Mouse (Mus musculus) erythroblast, embryonic 14.5 days (primary cell): Measurements from ENCODE around the gene Dlx4.

Experiments
- GATA1 ChIP-seq: IDR thresholded peaks from 2 replicates; pipeline ENCODE4 v1.6.1; 2012; ENCODE audit warnings: low read length, inconsistent platforms, mixed read lengths
- TAL1 ChIP-seq: IDR thresholded peaks from 3 replicates; pipeline ENCODE4 v1.6.1; 2012; ENCODE audit warnings: low read length, inconsistent platforms, mixed read lengths

- TF ChIP-seq TAL1 (no peak), GATA1 (no peak)
Measured at GRCm38 (mm10) chr11:95142980-95143575, 3.0 kb downstream of the Dlx4 start.
